ENCODE assay signal across 8 mouse cellular contexts in the genomic region with DNA sequence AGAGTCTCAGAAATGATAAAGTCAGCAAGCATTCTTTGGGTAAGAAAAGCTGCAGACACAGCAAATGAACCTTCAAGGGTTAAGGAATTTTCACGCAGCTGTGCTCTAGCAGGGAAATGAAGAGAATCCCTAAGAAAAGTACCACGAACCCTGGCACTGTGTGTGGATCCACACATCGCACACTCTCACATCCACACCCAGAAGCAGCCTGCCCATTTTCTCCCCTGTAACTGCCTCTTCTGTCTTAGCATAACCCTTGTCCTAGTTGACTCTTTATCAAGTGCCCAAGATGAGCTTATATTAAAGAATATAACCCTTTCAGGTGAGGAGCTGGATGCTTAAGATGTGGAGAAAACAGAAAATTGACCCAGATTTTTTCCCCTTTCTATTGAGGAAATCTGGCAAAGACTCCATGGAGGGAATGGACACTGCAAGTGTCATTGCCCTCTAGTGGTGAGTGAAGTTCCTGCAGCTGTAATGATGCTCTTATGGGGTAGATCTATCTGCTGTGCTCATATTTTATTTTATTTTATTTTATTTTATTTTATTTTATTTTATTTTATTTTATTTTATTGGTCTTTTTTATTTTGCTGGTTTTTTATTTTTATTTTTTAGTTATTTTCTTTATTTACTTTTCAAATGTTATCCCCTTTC.
DNase-seq lines count a peak whose midpoint lies in the region; ATAC-seq lines count a peak whose summit lies in the region.

No protein-coding gene starts in this region.

- no peak overlapping the region for H3K4me2 ChIP-seq in limb, embryonic 11.5 days (ENCODE audit: low read depth, severe bottlenecking)
- no peak overlapping the region for H3K4me2 ChIP-seq in liver, embryonic 11.5 days

- H3K36me3 ChIP-seq in limb, embryonic 11.5 days (ENCODE audit: control insufficient read depth, insufficient read depth, low read length) = no peaks in the 10 kb centered on the region
- no peaks in the 10 kb centered on the region for H3K36me3 ChIP-seq in limb, embryonic 10.5 days
- no peaks in the 10 kb centered on the region for H3K36me3 ChIP-seq in liver, embryonic 11.5 days (ENCODE audit: control insufficient read depth, insufficient read depth, low read length)

- H3K4me1 ChIP-seq in limb, embryonic 11.5 days (ENCODE audit: control insufficient read depth, insufficient read depth, low read length) = no peaks in the 10 kb centered on the region
- no peaks in the 10 kb centered on the region for H3K4me1 ChIP-seq in limb, embryonic 10.5 days
- H3K4me1 ChIP-seq in liver, embryonic 11.5 days (replicated peaks; ENCODE audit: control insufficient read depth, insufficient read depth, low read length) = no peaks in the 10 kb centered on the region

- no peak overlapping the region for H3K4me3 ChIP-seq in limb, embryonic 11.5 days (ENCODE audit: low read depth, low read length)
- no peak overlapping the region for H3K4me3 ChIP-seq in limb, embryonic 10.5 days
- H3K4me3 ChIP-seq in liver, embryonic 11.5 days (ENCODE audit: low read depth, low read length) = no peak overlapping the region

- no peak overlapping the region for H3K27ac ChIP-seq in limb, embryonic 11.5 days (replicated peaks; ENCODE audit: low read depth, low read length)
- no peak overlapping the region for H3K27ac ChIP-seq in limb, embryonic 10.5 days
- H3K27ac ChIP-seq in liver, embryonic 11.5 days (ENCODE audit: low read depth, low read length) = no peak overlapping the region

- no peaks in the 10 kb centered on the region for H3K27me3 ChIP-seq in limb, embryonic 11.5 days (ENCODE audit: control insufficient read depth, insufficient read depth, low read length)
- no peaks in the 10 kb centered on the region for H3K27me3 ChIP-seq in limb, embryonic 10.5 days (ENCODE audit: low read depth, poor library complexity, severe bottlenecking)
- no peaks in the 10 kb centered on the region for H3K27me3 ChIP-seq in liver, embryonic 11.5 days (replicated peaks; ENCODE audit: control insufficient read depth, insufficient read depth, low read length)

- no peak overlapping the region for H3K9ac ChIP-seq in limb, embryonic 11.5 days (ENCODE audit: low read length)
- H3K9ac ChIP-seq in liver, embryonic 11.5 days (ENCODE audit: low read depth, low read length) = no peak overlapping the region

- no peaks in the 10 kb centered on the region for H3K9me3 ChIP-seq in limb, embryonic 11.5 days (ENCODE audit: control insufficient read depth, low read length)
- H3K9me3 ChIP-seq in limb, embryonic 10.5 days (replicated peaks) = no peaks in the 10 kb centered on the region
- no peaks in the 10 kb centered on the region for H3K9me3 ChIP-seq in liver, embryonic 11.5 days (ENCODE audit: control insufficient read depth, low read length)

- peak; percentile 16 to 23 for DNase-seq in adrenal gland, adult 18-20 months (ENCODE audit: low spot score in 2 of 2)
- DNase-seq in adrenal gland, postnatal 4 days (ENCODE audit: low spot score in 2 of 2) = no peak
- DNase-seq in limb, embryonic 11.5 days (ENCODE audit: low spot score) = peak; percentile 54
- DNase-seq in limb, embryonic 10.5 days (ENCODE audit: low spot score) = no peak
- DNase-seq in adrenal gland, postnatal 14 days = peak; percentile 44
- DNase-seq in liver, embryonic 11.5 days (ENCODE audit: low spot score) = no peak
- peak; percentile 24 for DNase-seq in thymus, postnatal 4 days

- 85% methylated on average over 3 of the region's 3 CpGs for WGBS in limb, embryonic 11.5 days
- 86% methylated on average over 3 of the region's 3 CpGs for WGBS in limb, embryonic 10.5 days
- WGBS in liver, embryonic 11.5 days = 73% methylated on average over 3 of the region's 3 CpGs

- 0 out of 2 replicates have a peak, but pooled peaks have one; percentile 67 for ATAC-seq in limb, embryonic 11.5 days (ENCODE audit: insufficient number of reproducible peaks, low FRiP score, low TSS enrichment, low read depth)
- ATAC-seq in granulocyte monocyte progenitor cell, adult 5-6 weeks (replicated peaks; ENCODE audit: poor library complexity, severe bottlenecking) = peak; percentile 80
- ATAC-seq in liver, embryonic 11.5 days (replicated peaks; ENCODE audit: low FRiP score) = 0 out of 2 replicates have a peak, but pooled peaks have one; percentile 58

Comparison
In these comparisons a context has a peak if more than half of its experiments do, and no peak if none do; other contexts are left out.
1. DNase-seq: peak in adrenal gland, adult 18-20 months (2 of 2), limb, embryonic 11.5 days (single experiment), adrenal gland, postnatal 14 days (single experiment) and thymus, postnatal 4 days (single experiment); none in adrenal gland, postnatal 4 days (0 of 2), limb, embryonic 10.5 days (single experiment) and liver, embryonic 11.5 days (single experiment).
2. Peak in every context shown above with its lines, with median percentiles within 50 percentile points of each other: ATAC-seq.